Mouse (Mus musculus): Measurements from ENCODE around the gene Acp7.

GRCm38 (mm10) chr7:28565407-28565806 lies 65.7 kb downstream of the Acp7 start:
- TF ChIP-seq CTCF (conservative IDR thresholded peaks at IDR 0.05; ENCODE audit: low read length) (no peak), NANOG (IDR thresholded peaks at IDR 0.05; ENCODE audit: borderline replicate concordance, low read length) (no peak), POU5F1 (IDR thresholded peaks at IDR 0.05; ENCODE audit: borderline replicate concordance, low read length) (no peak)

All from E14TG2a.4 (cell line).